In the genomic region with DNA sequence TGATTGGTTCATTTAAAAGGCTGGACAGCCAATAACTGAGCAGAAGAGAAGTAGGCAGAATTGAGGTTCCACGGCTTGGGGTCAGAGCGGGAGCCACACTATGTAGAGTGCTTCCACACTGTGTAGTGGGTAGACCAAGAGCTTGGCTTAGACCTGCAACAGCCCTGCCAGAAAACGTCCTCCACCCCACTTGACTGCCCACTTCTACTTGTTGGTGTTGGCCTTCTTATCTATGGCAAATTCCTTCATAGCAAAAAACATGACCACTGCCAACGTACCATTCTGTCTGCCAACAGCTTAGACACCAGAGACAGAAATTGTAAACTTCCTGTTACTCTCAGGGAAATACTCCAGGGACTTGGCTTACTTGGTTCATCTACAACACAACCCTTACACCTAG, we compare ENCODE assay signal across 22 mouse cellular contexts.
A peak's percentile ranks its signal among the peaks of the same experiment; 100 is the strongest.
DNase-seq lines count a peak whose midpoint lies in the region; ATAC-seq lines count a peak whose summit lies in the region.
"Had no signal": no experiment of that assay in that cellular context is flagged by ENCODE, and none has a peak within 500 bp of the region (broad histone marks: within the 10 kb centered on the region; RNA-seq: fewer than 3 reads in every experiment).

No protein-coding gene starts in this region.

- H3K36me3 ChIP-seq in heart, embryonic 13.5 days, result no peaks in the 10 kb centered on the region
- H3K36me3 ChIP-seq: embryonic facial prominence, embryonic 15.5 days; hindbrain, embryonic 15.5 days; intestine, embryonic 15.5 days; midbrain, embryonic 15.5 days had no signal

- 54% methylated on average over 4 of the region's 4 CpGs for WGBS in heart, embryonic 13.5 days

- H3K27ac ChIP-seq in heart, embryonic 13.5 days (replicated peaks), result 0 out of 2 replicates have a peak overlapping the region, but pooled peaks have one; percentile 1
- H3K27ac ChIP-seq: embryonic facial prominence, embryonic 15.5 days; hindbrain, embryonic 15.5 days; intestine, embryonic 15.5 days; midbrain, embryonic 15.5 days had no signal

- H3K4me3 ChIP-seq in heart, embryonic 13.5 days, result no peak overlapping the region
- H3K4me3 ChIP-seq: embryonic facial prominence, embryonic 15.5 days; hindbrain, embryonic 15.5 days; intestine, embryonic 15.5 days; midbrain, embryonic 15.5 days had no signal

- intact Hi-C loops in heart, postnatal 25 days (cut with DNase I), result no loop called here

- no peaks in the 10 kb centered on the region for H3K9me3 ChIP-seq in heart, embryonic 13.5 days
- H3K9me3 ChIP-seq: embryonic facial prominence, embryonic 15.5 days; hindbrain, embryonic 15.5 days; intestine, embryonic 15.5 days; midbrain, embryonic 15.5 days had no signal

- H3K4me2 ChIP-seq in heart, embryonic 13.5 days, result no peak overlapping the region
- H3K4me2 ChIP-seq: embryonic facial prominence, embryonic 15.5 days; hindbrain, embryonic 15.5 days; intestine, embryonic 15.5 days; midbrain, embryonic 15.5 days had no signal

- peak; percentile 29 for DNase-seq in adrenal gland, postnatal 10 days
- DNase-seq in adrenal gland, adult (ENCODE audit: inconsistent age in 2 of 2, low spot score in 1 of 2), result no peak
- peak; percentile 22 for DNase-seq in heart, postnatal 25 days (ENCODE audit: low spot score)
- DNase-seq in lung, postnatal 10 days, result peak; percentile 54
- DNase-seq in yolk sac, embryonic 10.5 days (ENCODE audit: low spot score), result no peak
- DNase-seq in right cerebral cortex, postnatal 36 days (ENCODE audit: low spot score in 2 of 2), result no peak
- DNase-seq in retina, postnatal 1 day, result no peak
- DNase-seq: adrenal gland, postnatal 25 days; cerebellum, adult 11 months; cerebellum, postnatal 25 days; embryo, embryonic 11 days; kidney, adult 9 months; left cerebral cortex, postnatal 4 days; liver; liver, postnatal 0 days had no signal

- H3K9ac ChIP-seq in heart, embryonic 13.5 days, result no peak overlapping the region
- H3K9ac ChIP-seq: embryonic facial prominence, embryonic 15.5 days; hindbrain, embryonic 15.5 days; intestine, embryonic 15.5 days; liver, postnatal 0 days; midbrain, embryonic 15.5 days had no signal

- ATAC-seq in heart, embryonic 13.5 days (ENCODE audit: extremely low read depth, insufficient number of reproducible peaks, low FRiP score, low TSS enrichment), result peak; percentile 27; the same call in 1 of the 2 replicates
- ATAC-seq: forebrain, embryonic 16.5 days; intestine, embryonic 15.5 days; liver, postnatal 0 days; midbrain, embryonic 15.5 days; Patski had no signal

- H3K4me1 ChIP-seq in heart, embryonic 13.5 days, result peaks cover 25% of the 10 kb centered on the region
- H3K4me1 ChIP-seq: embryonic facial prominence, embryonic 15.5 days; intestine, embryonic 15.5 days; midbrain, embryonic 15.5 days had no signal

- no peaks in the 10 kb centered on the region for H3K27me3 ChIP-seq in heart, embryonic 13.5 days (replicated peaks)
- H3K27me3 ChIP-seq: embryonic facial prominence, embryonic 15.5 days; hindbrain, embryonic 15.5 days; intestine, embryonic 15.5 days; midbrain, embryonic 15.5 days; Patski had no signal

Comparison
In these comparisons a context has a peak if more than half of its experiments do, and no peak if none do; other contexts are left out.
1. DNase-seq: peak in adrenal gland, postnatal 10 days (single experiment), heart, postnatal 25 days (single experiment) and lung, postnatal 10 days (single experiment); none in adrenal gland, adult (0 of 2), yolk sac, embryonic 10.5 days (single experiment), right cerebral cortex, postnatal 36 days (0 of 2) and retina, postnatal 1 day (single experiment).